Mouse (Mus musculus) forebrain, embryonic 15.5 days (tissue): ENCODE measurements at regions not wholly inside any gene's neighbourhood (a gene's known extent, or its start where the extent isn't known, plus 50 kb on each side); places are given as distances from the start of the nearest gene placed in this dataset. TPM values are rescaled to one million over a fixed set of nuclear protein-coding genes. Genes with fewer than 3 reads are reported as not detected.

Source experiments
- ATAC-seq: fragments of 200-750 bp; cut with Nextera tagmentation; replicated peaks from 2 replicates; pipeline ENCODE4 v1.8.0; 2017; ENCODE audit warnings: mild to moderate bottlenecking, moderate TSS enrichment, moderate library complexity
- H3K27ac ChIP-seq: fragments of 300-500 bp; sonication (generic); replicated peaks from 2 replicates; pipeline ENCODE4 v1.5.1; 2015; ENCODE audit warnings: mild to moderate bottlenecking, inconsistent platforms
- H3K27me3 ChIP-seq: fragments of 300-500 bp; sonication (generic); 2 replicates; pipeline ENCODE4 v1.6.1; 2015; ENCODE audit warnings: inconsistent platforms
- H3K36me3 ChIP-seq: fragments of 300-500 bp; sonication (generic); 2 replicates; pipeline ENCODE4 v1.6.1; 2015; ENCODE audit warnings: mild to moderate bottlenecking, inconsistent platforms
- H3K4me1 ChIP-seq: fragments of 300-500 bp; sonication (generic); 2 replicates; pipeline ENCODE4 v1.6.1; 2015; ENCODE audit warnings: inconsistent platforms
- H3K4me2 ChIP-seq: fragments of 300-500 bp; sonication (generic); replicated peaks from 2 replicates; pipeline ENCODE4 v1.6.1; 2015; ENCODE audit warnings: mild to moderate bottlenecking, inconsistent platforms
- H3K4me3 ChIP-seq: fragments of 300-500 bp; sonication (generic); 2 replicates; pipeline ENCODE4 v1.5.1; 2015; ENCODE audit warnings: mild to moderate bottlenecking, inconsistent platforms
- H3K9ac ChIP-seq: fragments of 300-500 bp; sonication (generic); replicated peaks from 2 replicates; pipeline ENCODE4 v1.6.1; 2015; ENCODE audit warnings: mild to moderate bottlenecking, inconsistent platforms
- H3K9me3 ChIP-seq: fragments of 300-500 bp; sonication (generic); 2 replicates; pipeline ENCODE4 v1.6.1; 2016; ENCODE audit warnings: inconsistent platforms
- WGBS: fragments of 180-500 bp; shearing (Covaris S2); methylation state at CpG from one replicate; pipeline ENCODE4 v1.1.7; 2015; ENCODE audit warnings: mixed read lengths; 5-methylcytosine and 5-hydroxymethylcytosine counted together
- microRNA-seq: library from miRNA; unstranded; fragments of <30 nt; microRNA quantifications from one replicate; pipeline ENCODE4, GENCODE M21; 2016

DNA sequence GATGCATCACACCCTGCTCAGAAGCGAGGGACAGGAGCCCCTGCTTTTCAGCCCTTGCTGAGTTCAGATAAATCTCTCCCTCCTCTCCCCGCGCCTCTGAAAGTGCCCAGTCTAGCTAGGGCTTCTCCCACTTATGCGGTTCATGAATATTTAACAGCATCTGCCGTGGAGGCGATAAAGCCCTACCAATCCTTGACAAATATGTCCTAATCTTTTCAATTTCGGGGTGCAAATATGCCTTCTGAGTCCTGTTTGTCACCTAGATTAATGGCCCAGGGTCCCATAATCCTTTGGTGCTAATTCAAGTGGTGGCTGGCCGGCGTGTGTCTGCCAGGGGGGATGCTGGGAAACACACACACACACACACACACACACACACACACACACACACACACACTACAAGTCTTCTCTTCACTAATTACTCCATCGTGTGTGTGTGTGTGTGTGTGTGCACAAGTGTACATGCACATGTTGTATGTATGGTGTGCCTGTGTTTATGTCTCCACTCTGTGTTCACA, 65.5 kb upstream of the Lhx5 start:
- Histone ChIP-seq H3K27ac (peak overlapping the region; percentile 85), H3K27me3 (no peaks in the 10 kb centered on the region), H3K9me3 (no peaks in the 10 kb centered on the region), H3K4me2 (0 out of 2 replicates have a peak overlapping the region, but pooled peaks have one; percentile 7), H3K4me1 (peaks cover 14% of the 10 kb centered on the region), H3K9ac (no peak overlapping the region), H3K4me3 (no peak overlapping the region), H3K36me3 (no peaks in the 10 kb centered on the region)
- peak; percentile 77 for ATAC-seq
- WGBS = 14% methylated on average over 10 of the region's 10 CpGs

DNA sequence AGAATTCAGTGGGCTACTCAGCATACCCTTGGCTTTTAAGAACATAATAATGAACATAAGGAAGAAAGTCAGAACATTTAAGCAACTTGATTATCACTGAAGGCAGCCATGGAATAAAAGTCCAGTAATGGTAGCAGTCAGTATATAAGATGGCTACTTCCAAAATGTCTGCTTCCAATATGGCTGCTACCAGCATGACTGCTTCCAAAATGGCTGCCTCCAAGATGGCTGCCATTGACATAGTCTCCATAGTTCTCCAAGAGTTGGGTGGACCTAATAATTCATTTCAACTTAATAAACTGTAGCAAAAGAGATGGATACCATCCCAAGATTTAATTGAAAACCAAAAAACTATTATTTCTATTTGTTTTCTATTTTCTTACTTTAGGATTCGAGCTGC, 62.7 kb upstream of the Lhx5 start:
- Histone ChIP-seq H3K9ac (no peak overlapping the region), H3K36me3 (no peaks in the 10 kb centered on the region), H3K4me2 (no peak overlapping the region), H3K4me1 (peaks cover 19% of the 10 kb centered on the region), H3K4me3 (no peak overlapping the region), H3K27ac (no peak overlapping the region), H3K9me3 (no peaks in the 10 kb centered on the region), H3K27me3 (no peaks in the 10 kb centered on the region)
- ATAC-seq = no peak
- 93% methylated on average over 1 of the region's 1 CpGs for WGBS

- no peak for ATAC-seq
- Histone ChIP-seq H3K36me3 (no peaks in the 10 kb centered on the region), H3K27me3 (no peaks in the 10 kb centered on the region), H3K4me3 (no peak overlapping the region), H3K27ac (no peak overlapping the region), H3K4me1 (peaks cover 8% of the 10 kb centered on the region), H3K9me3 (no peaks in the 10 kb centered on the region), H3K9ac (no peak overlapping the region), H3K4me2 (no peak overlapping the region)
- 2% methylated on average over 15 of the region's 15 CpGs for WGBS
Observed at GRCm38 (mm10) chr5:120371176-120371819, 60.2 kb upstream of the Lhx5 start.

DNA sequence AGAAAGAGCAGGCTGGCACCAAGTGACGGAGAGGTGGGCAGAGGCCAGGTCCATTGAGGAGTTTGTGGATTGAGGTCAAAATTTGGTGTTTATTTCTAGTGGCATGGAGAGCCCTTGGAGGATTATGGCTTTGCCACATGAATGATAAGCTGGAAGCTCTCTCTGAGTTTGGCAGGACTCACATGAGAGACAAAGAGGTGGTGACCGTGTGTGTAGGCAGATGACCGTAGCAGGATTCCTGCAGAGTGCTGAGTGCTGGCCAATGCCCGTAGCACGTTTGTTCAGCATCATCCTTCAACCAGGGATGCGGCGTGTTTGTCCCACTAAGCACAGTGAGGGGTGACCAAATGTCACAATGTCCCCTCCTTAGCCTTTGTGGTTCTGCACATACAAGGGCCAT, 58.1 kb upstream of the Lhx5 start:
- H3K9me3 ChIP-seq = no peaks in the 10 kb centered on the region

More for the DNA sequence above, 58.1 kb upstream of the Lhx5 start:
- Histone ChIP-seq H3K9ac (no peak overlapping the region), H3K4me3 (no peak overlapping the region), H3K27ac (no peak overlapping the region), H3K27me3 (no peaks in the 10 kb centered on the region), H3K4me2 (no peak overlapping the region), H3K36me3 (no peaks in the 10 kb centered on the region), H3K4me1 (peaks cover 6% of the 10 kb centered on the region; the same call in 1 of the 2 replicates)
- no peak for ATAC-seq
- WGBS = 88% methylated on average over 7 of the region's 7 CpGs

Small RNA genes in the stretch of these regions (microRNA-seq; reads per million reads assigned to microRNA genes)
- not detected for gene Gm26474
